Mouse (Mus musculus) heart, postnatal 0 days (tissue): Measurements from ENCODE around the gene Olfr809. TPM values are rescaled to one million over a fixed set of nuclear protein-coding genes. Genes with fewer than 3 reads are reported as not detected.

Experiments
- ATAC-seq: fragments of 200-750 bp; cut with Nextera tagmentation; 2 replicates; pipeline ENCODE4 v1.8.0; 2017; ENCODE audit warnings: low read depth, moderate number of reproducible peaks, moderate library complexity; ENCODE audit not compliant: insufficient read depth
- DNase-seq: peaks from one replicate; pipeline ENCODE4 v3.0.0-alpha.2; 2016; ENCODE audit warnings: low spot score
- H3K27ac ChIP-seq: fragments of 300-500 bp; sonication (generic); 2 replicates; pipeline ENCODE4 v1.5.1; 2014; ENCODE audit warnings: low read depth, mild to moderate bottlenecking
- H3K27me3 ChIP-seq: fragments of 300-500 bp; sonication (generic); 2 replicates; pipeline ENCODE4 v1.6.1; 2014; ENCODE audit warnings: low read length, mixed read lengths; ENCODE audit not compliant: control insufficient read depth, insufficient read depth
- H3K36me3 ChIP-seq: fragments of 300-500 bp; sonication (generic); replicated peaks from 2 replicates; pipeline ENCODE4 v1.6.1; 2014; ENCODE audit warnings: low read length, mixed read lengths; ENCODE audit not compliant: control insufficient read depth, insufficient read depth
- H3K4me1 ChIP-seq: fragments of 300-500 bp; sonication (generic); 2 replicates; pipeline ENCODE4 v1.6.1; 2014; ENCODE audit warnings: antibody characterized with exemption; ENCODE audit not compliant: control insufficient read depth, insufficient read depth
- H3K4me2 ChIP-seq: fragments of 300-500 bp; sonication (generic); 2 replicates; pipeline ENCODE4 v1.6.1; 2014; ENCODE audit warnings: low read depth, mild to moderate bottlenecking, low read length, moderate library complexity
- H3K4me3 ChIP-seq: fragments of 300-500 bp; sonication (generic); 2 replicates; pipeline ENCODE4 v1.5.1; 2014; ENCODE audit warnings: low read depth, low read length
- H3K9ac ChIP-seq: fragments of 300-500 bp; sonication (generic); replicated peaks from 2 replicates; pipeline ENCODE4 v1.6.1; 2014; ENCODE audit warnings: low read depth, low read length, mixed read lengths
- H3K9me3 ChIP-seq: fragments of 300-500 bp; sonication (generic); replicated peaks from 2 replicates; pipeline ENCODE4 v1.6.1; 2016; ENCODE audit warnings: low read length; ENCODE audit not compliant: control insufficient read depth
- CTCF ChIP-seq: IDR thresholded peaks from 2 replicates; pipeline ENCODE4 v1.5.1; 2016; ENCODE audit warnings: antibody characterized with exemption, control low read depth, low read depth
- EP300 ChIP-seq: IDR thresholded peaks from 2 replicates; pipeline ENCODE4 v1.6.1; 2016; ENCODE audit warnings: antibody characterized with exemption, low read depth
- WGBS: fragments of 180-500 bp; shearing (Covaris S2); extraction: QIAGEN DNeasy Blood & Tissue Kit; methylation state at CpG from one replicate; pipeline ENCODE4 v1.1.7; 2014; 5-methylcytosine and 5-hydroxymethylcytosine counted together
- microRNA-seq: library from miRNA; unstranded; fragments of <30 nt; microRNA quantifications from one replicate; pipeline ENCODE4, GENCODE M21; 2016
- polyA plus RNA-seq: library from polyadenylated mRNA; unstranded; fragments of >200 nt; fragmentation: Nextera tagmentation; extraction: Ambion mirVana; gene quantifications from 2 replicates; pipeline ENCODE4 v1.2.1, GENCODE M21; 2015
- total RNA-seq: library from RNA; depleted of rRNA; stranded (reverse); fragments of >200 nt; gene quantifications from 2 replicates; pipeline ENCODE4 v1.2.3, GENCODE M21; 2014; ENCODE audit warnings: low replicate concordance; rRNA removed

Gene Olfr809
- total and polyA plus RNA-seq, 2 experiments from 2014 or later = not detected

GRCm38 (mm10) chr10:129794817-129795216 lies 20.4 kb downstream of the Olfr809 start, which contains the start of gene Olfr810:
Olfr810 (minus strand) TSS chr10:129794917.
- Histone ChIP-seq H3K9ac (no peak within 1 kb of the TSS), H3K4me1 (no peaks in the 10 kb centered on the region), H3K27me3 (no peaks in the 10 kb centered on the region), H3K4me2 (no peak within 1 kb of the TSS), H3K4me3 (no peak within 1 kb of the TSS), H3K36me3 (no peaks in the 10 kb centered on the region), H3K9me3 (no peaks in the 10 kb centered on the region), H3K27ac (no peak within 1 kb of the TSS)
- no peak for DNase-seq
- no peak for ATAC-seq
- no peak for TF ChIP-seq EP300
- TF ChIP-seq CTCF = no peak

DNA sequence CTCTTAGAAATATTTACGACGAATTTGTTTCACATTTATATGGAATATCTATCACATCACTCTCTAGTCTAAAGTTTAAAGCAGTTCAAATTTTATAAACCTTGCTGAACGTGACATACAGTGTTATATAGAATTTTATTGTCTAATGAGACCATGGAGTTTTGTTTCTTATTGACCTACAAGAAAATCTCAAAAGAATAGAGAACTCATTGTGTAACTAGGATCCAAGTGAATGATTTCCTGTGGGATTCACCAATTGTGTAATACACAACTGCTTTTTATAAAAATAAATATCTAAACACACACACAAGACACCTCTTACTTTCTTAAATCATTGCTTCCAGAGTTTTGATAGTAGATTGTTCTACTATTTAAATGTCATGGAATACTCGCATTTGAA lies 29.9 kb downstream of the Olfr809 start, which contains the start of gene Olfr811:
Olfr811 (minus strand) TSS at position 101 of the 400 bp plus-strand sequence.
- H3K4me1 ChIP-seq = no peaks in the 10 kb centered on the region
- no peak within 1 kb of the TSS for H3K4me2 ChIP-seq
- no peak within 1 kb of the TSS for H3K9ac ChIP-seq
- no peaks in the 10 kb centered on the region for H3K27me3 ChIP-seq
- no peak for ATAC-seq
- 64% methylated on average over 4 of the region's 4 CpGs for WGBS
- no peaks in the 10 kb centered on the region for H3K9me3 ChIP-seq
- no peak within 1 kb of the TSS for H3K27ac ChIP-seq
- no peak for DNase-seq
- no peak within 1 kb of the TSS for H3K4me3 ChIP-seq
- no peaks in the 10 kb centered on the region for H3K36me3 ChIP-seq
- no peak for TF ChIP-seq CTCF
- TF ChIP-seq EP300 = no peak

Small RNA genes lying within 50 kb of the gene (microRNA-seq; reads per million reads assigned to microRNA genes)
- not detected for gene Gm24485

Other genes with a start within 250 kb of the Olfr809 start
- gene Olfr792, start 235.5 kb upstream of the Olfr809 start, total RNA-seq = not detected in 2 replicates
- gene Olfr792, start 235.5 kb upstream of the Olfr809 start, polyA plus RNA-seq = not detected in 2 replicates
- not detected in 2 replicates for gene Olfr794, start 207.0 kb upstream of the Olfr809 start, total RNA-seq
- not detected in 2 replicates for gene Olfr794, start 207.0 kb upstream of the Olfr809 start, polyA plus RNA-seq
- gene Olfr796, start 162.1 kb upstream of the Olfr809 start, total RNA-seq = not detected in 2 replicates
- gene Olfr796, start 162.1 kb upstream of the Olfr809 start, polyA plus RNA-seq = not detected in 2 replicates
- not detected in 2 replicates for gene Olfr798, start 146.7 kb upstream of the Olfr809 start, total RNA-seq
- not detected in 2 replicates for gene Olfr798, start 146.7 kb upstream of the Olfr809 start, polyA plus RNA-seq
- not detected in 2 replicates for gene Olfr799, start 137.2 kb upstream of the Olfr809 start, total RNA-seq
- not detected in 2 replicates for gene Olfr799, start 137.2 kb upstream of the Olfr809 start, polyA plus RNA-seq
- gene Olfr800, start 116.9 kb upstream of the Olfr809 start, total RNA-seq = not detected in 2 replicates
- gene Olfr800, start 116.9 kb upstream of the Olfr809 start, polyA plus RNA-seq = not detected in 2 replicates
- not detected in 2 replicates for gene Olfr801, start 100.8 kb upstream of the Olfr809 start, total RNA-seq
- not detected in 2 replicates for gene Olfr801, start 100.8 kb upstream of the Olfr809 start, polyA plus RNA-seq
- gene Olfr802, start 86.5 kb upstream of the Olfr809 start, total RNA-seq = not detected in 2 replicates
- gene Olfr802, start 86.5 kb upstream of the Olfr809 start, polyA plus RNA-seq = not detected in 2 replicates
- gene Olfr803, start 80.4 kb upstream of the Olfr809 start, total RNA-seq = not detected in 2 replicates
- not detected in 2 replicates for gene Olfr803, start 80.4 kb upstream of the Olfr809 start, polyA plus RNA-seq
- not detected in 2 replicates for gene Olfr804, start 71.4 kb upstream of the Olfr809 start, total RNA-seq
- gene Olfr804, start 71.4 kb upstream of the Olfr809 start, polyA plus RNA-seq = not detected in 2 replicates
- not detected in 2 replicates for gene Olfr805, start 45.3 kb upstream of the Olfr809 start, total RNA-seq
- gene Olfr805, start 45.3 kb upstream of the Olfr809 start, polyA plus RNA-seq = not detected in 2 replicates
- gene Olfr806, start 32.7 kb upstream of the Olfr809 start, total RNA-seq = not detected in 2 replicates
- not detected in 2 replicates for gene Olfr806, start 32.7 kb upstream of the Olfr809 start, polyA plus RNA-seq
- not detected in 2 replicates for gene Olfr807, start 16.8 kb upstream of the Olfr809 start, total RNA-seq
- not detected in 2 replicates for gene Olfr807, start 16.8 kb upstream of the Olfr809 start, polyA plus RNA-seq
- gene Olfr808, start 9.2 kb upstream of the Olfr809 start, total RNA-seq = not detected in 2 replicates
- gene Olfr808, start 9.2 kb upstream of the Olfr809 start, polyA plus RNA-seq = not detected in 2 replicates
- gene Olfr810, start 20.3 kb downstream of the Olfr809 start, total RNA-seq = not detected in 2 replicates
- not detected in 2 replicates for gene Olfr810, start 20.3 kb downstream of the Olfr809 start, polyA plus RNA-seq
- gene Olfr811, start 29.8 kb downstream of the Olfr809 start, total RNA-seq = not detected in 2 replicates
- gene Olfr811, start 29.8 kb downstream of the Olfr809 start, polyA plus RNA-seq = not detected in 2 replicates
- not detected in 2 replicates for gene Olfr812, start 71.5 kb downstream of the Olfr809 start, total RNA-seq
- not detected in 2 replicates for gene Olfr812, start 71.5 kb downstream of the Olfr809 start, polyA plus RNA-seq
- not detected in 2 replicates for gene Olfr813, start 80.7 kb downstream of the Olfr809 start, total RNA-seq
- gene Olfr813, start 80.7 kb downstream of the Olfr809 start, polyA plus RNA-seq = not detected in 2 replicates
- not detected in 2 replicates for gene Olfr814, start 105.2 kb downstream of the Olfr809 start, total RNA-seq
- gene Olfr814, start 105.2 kb downstream of the Olfr809 start, polyA plus RNA-seq = not detected in 2 replicates
- not detected in 2 replicates for gene Olfr815, start 131.2 kb downstream of the Olfr809 start, total RNA-seq
- not detected in 2 replicates for gene Olfr815, start 131.2 kb downstream of the Olfr809 start, polyA plus RNA-seq
- gene Olfr816, start 141.0 kb downstream of the Olfr809 start, total RNA-seq = not detected in 2 replicates
- gene Olfr816, start 141.0 kb downstream of the Olfr809 start, polyA plus RNA-seq = not detected in 2 replicates
- gene Olfr818, start 174.5 kb downstream of the Olfr809 start, total RNA-seq = not detected in 2 replicates
- gene Olfr818, start 174.5 kb downstream of the Olfr809 start, polyA plus RNA-seq = not detected in 2 replicates
- gene Olfr819, start 192.6 kb downstream of the Olfr809 start, total RNA-seq = not detected in 2 replicates
- gene Olfr819, start 192.6 kb downstream of the Olfr809 start, polyA plus RNA-seq = not detected in 2 replicates
- not detected in 2 replicates for gene Olfr247, start 201.5 kb downstream of the Olfr809 start, total RNA-seq
- not detected in 2 replicates for gene Olfr247, start 201.5 kb downstream of the Olfr809 start, polyA plus RNA-seq
- gene Gm10310, start 210.4 kb downstream of the Olfr809 start, total RNA-seq = not detected in 2 replicates
- gene Gm10310, start 210.4 kb downstream of the Olfr809 start, polyA plus RNA-seq = not detected in 2 replicates
- not detected in 2 replicates for gene Olfr820, start 238.0 kb downstream of the Olfr809 start, total RNA-seq
- gene Olfr820, start 238.0 kb downstream of the Olfr809 start, polyA plus RNA-seq = not detected in 2 replicates